Mouse (Mus musculus) embryo, embryonic 11 days (tissue): ENCODE data around the gene Vmn1r75.

Experiments
- DNase-seq: peaks from one replicate; pipeline ENCODE4 v3.0.0-alpha.2; 2015

Gene Vmn1r75

DNA sequence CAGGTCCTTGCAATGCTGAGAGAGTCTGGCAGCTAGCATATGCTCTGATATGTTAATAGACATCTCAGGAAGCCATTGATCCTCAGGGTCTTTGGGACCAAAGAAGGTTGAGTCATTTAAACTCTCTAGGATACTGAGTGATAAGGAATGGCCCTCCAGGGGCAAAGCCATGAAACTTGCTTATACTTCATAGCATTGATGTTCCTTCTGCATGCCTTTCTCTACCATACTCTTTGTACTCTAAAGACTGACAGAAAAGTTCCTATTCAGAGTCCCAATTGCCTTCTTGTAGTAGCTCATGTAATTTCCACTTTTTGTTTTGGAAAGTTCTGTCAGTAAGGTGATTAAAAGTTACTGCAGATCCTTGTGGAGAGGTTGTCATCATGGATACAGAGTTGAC, at the start of gene Vmn1r75:
Gene Vmn1r75 (plus strand): TSS at position 301 of the 400 bp plus-strand sequence.
- no peak for DNase-seq

DNA sequence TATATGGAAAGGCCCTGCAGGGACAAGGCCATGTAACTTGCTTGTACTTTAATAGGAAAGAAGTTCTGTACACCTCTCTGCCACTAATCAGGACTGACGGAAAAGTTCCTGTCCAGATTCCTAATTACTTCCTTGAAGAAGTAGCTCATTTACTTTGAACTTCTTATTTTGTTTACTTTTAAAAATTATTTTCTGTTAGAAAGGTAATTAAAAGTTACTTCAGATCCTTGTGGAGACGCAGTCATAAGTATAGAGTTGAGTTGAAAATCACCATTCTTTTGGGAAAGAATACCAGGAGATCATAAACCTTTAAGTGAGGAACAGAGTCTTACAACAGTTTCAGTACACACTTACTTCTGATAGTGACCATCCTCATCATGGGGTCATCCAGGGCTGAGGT, 40.8 kb upstream of the Vmn1r75 start, which contains the start of gene Vmn1r74:
Gene Vmn1r74 (plus strand): TSS at position 301 of the 400 bp plus-strand sequence.
- DNase-seq, result no peak
